ENCODE assay signal across 11 mouse cellular contexts in the genomic region with DNA sequence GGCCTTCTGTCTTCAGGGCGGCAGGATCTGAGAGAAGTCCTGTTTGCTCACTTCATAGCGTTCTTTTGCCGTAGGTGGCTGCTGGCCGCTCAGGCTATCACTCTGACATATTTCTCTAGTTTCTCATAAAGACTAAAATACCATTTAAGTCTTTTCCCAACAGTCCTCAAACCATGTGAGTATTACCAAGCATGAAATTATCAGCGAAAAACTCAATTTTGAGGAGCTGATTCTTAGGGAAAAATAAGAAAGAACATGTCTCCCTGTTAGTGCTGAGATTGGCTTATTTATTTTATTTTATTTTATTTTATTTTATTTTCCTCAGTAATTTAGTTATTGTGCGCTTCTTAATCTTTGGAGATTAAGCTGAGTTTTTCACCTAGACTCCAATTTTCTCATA. TPM values are rescaled to one million over a fixed set of nuclear protein-coding genes. Genes with fewer than 3 reads are reported as not detected.
A peak's percentile ranks its signal among the peaks of the same experiment; 100 is the strongest.
DNase-seq lines count a peak whose midpoint lies in the region; ATAC-seq and TF ChIP-seq lines count a peak whose summit lies in the region.
"Had no signal": no experiment of that assay in that cellular context is flagged by ENCODE, and none has a peak within 500 bp of the region (broad histone marks: within the 10 kb centered on the region; RNA-seq: fewer than 3 reads in every experiment).

A gene (minus strand): TSS at position 101 of the 400 bp plus-strand sequence.

- no peak within 1 kb of the TSS for H3K4me2 ChIP-seq in forebrain, embryonic 15.5 days (replicated peaks)
- H3K4me2 ChIP-seq: stomach, embryonic 15.5 days had no signal

- no peaks in the 10 kb centered on the region for H3K36me3 ChIP-seq in liver, adult 2 months (ENCODE audit: control insufficient read depth, insufficient read depth, low read length)
- no peaks in the 10 kb centered on the region for H3K36me3 ChIP-seq in forebrain, embryonic 15.5 days
- H3K36me3 ChIP-seq: stomach, embryonic 15.5 days had no signal

- TF ChIP-seq CTCF in liver, adult 2 months (IDR thresholded peaks at IDR 0.05; ENCODE audit: low read depth, low read length) = no peak
- no peak for TF ChIP-seq CTCF in bone marrow, adult 2 months (IDR thresholded peaks at IDR 0.05; ENCODE audit: control insufficient read depth, insufficient read depth, low read length)

- ATAC-seq in megakaryocyte, adult 5-6 weeks (ENCODE audit: poor library complexity, severe bottlenecking) = no peak
- ATAC-seq in forebrain, embryonic 15.5 days (replicated peaks) = no peak
- ATAC-seq: forebrain, embryonic 16.5 days had no signal

- H3K4me3 ChIP-seq in liver, adult 2 months (ENCODE audit: insufficient read depth, low read depth, low read length) = no peak within 1 kb of the TSS
- no peak within 1 kb of the TSS for H3K4me3 ChIP-seq in bone marrow, adult 2 months (replicated peaks; ENCODE audit: control insufficient read depth, low read depth, low read length)
- H3K4me3 ChIP-seq in forebrain, embryonic 15.5 days = no peak within 1 kb of the TSS
- H3K4me3 ChIP-seq: stomach, embryonic 15.5 days had no signal

- H3K27me3 ChIP-seq in liver, adult 2 months (ENCODE audit: control insufficient read depth, insufficient read depth, low read length) = no peaks in the 10 kb centered on the region
- no peaks in the 10 kb centered on the region for H3K27me3 ChIP-seq in forebrain, embryonic 15.5 days
- H3K27me3 ChIP-seq: stomach, embryonic 15.5 days had no signal

- WGBS in liver, adult 2 months = 46% methylated on average over 6 of the region's 6 CpGs
- 89% methylated on average over 6 of the region's 6 CpGs for WGBS in bone marrow, adult 2 months
- 91% methylated on average over 6 of the region's 6 CpGs for WGBS in forebrain, embryonic 15.5 days

- TF ChIP-seq POLR2A in liver, adult 2 months (IDR thresholded peaks at IDR 0.05; ENCODE audit: extremely low read depth, insufficient read depth, low read length) = no peak
- no peak for TF ChIP-seq POLR2A in bone marrow, adult 2 months (IDR thresholded peaks at IDR 0.05; ENCODE audit: borderline replicate concordance, control insufficient read depth, low read depth, low read length)

- no peak within 1 kb of the TSS for H3K9ac ChIP-seq in liver, adult 2 months (ENCODE audit: low read depth, low read length)
- H3K9ac ChIP-seq in forebrain, embryonic 15.5 days (replicated peaks) = no peak within 1 kb of the TSS
- H3K9ac ChIP-seq: stomach, embryonic 15.5 days had no signal

- peak within 1 kb of the TSS; percentile 78 for H3K27ac ChIP-seq in liver, adult 2 months (replicated peaks; ENCODE audit: insufficient read depth, low read depth, low read length)
- H3K27ac ChIP-seq in bone marrow, adult 2 months (ENCODE audit: control insufficient read depth, insufficient read depth, low read depth, low read length, poor library complexity) = no peak within 1 kb of the TSS
- no peak within 1 kb of the TSS for H3K27ac ChIP-seq in forebrain, embryonic 15.5 days (replicated peaks)
- H3K27ac ChIP-seq: stomach, embryonic 15.5 days had no signal

- DNase-seq in liver, adult 2 months (ENCODE audit: extremely low read depth, low read depth, low spot score) = peak; percentile 75
- no peak for DNase-seq in liver
- no peak for DNase-seq in gastrocnemius, postnatal 4 days (ENCODE audit: low spot score in 2 of 2)
- DNase-seq in cerebellum, adult 18-20 months = no peak
- DNase-seq: cerebellum, adult 9-10 months; kidney, adult 18-20 months had no signal

- peaks cover 35% of the 10 kb centered on the region for H3K4me1 ChIP-seq in liver, adult 2 months (ENCODE audit: control insufficient read depth, insufficient read depth, low read length)
- H3K4me1 ChIP-seq in bone marrow, adult 2 months (ENCODE audit: control insufficient read depth, insufficient read depth, low read length) = no peaks in the 10 kb centered on the region; the same call in 1 of the 2 replicates
- peaks cover 15% of the 10 kb centered on the region; the same call in 1 of the 2 replicates for H3K4me1 ChIP-seq in forebrain, embryonic 15.5 days
- H3K4me1 ChIP-seq: stomach, embryonic 15.5 days had no signal

- H3K79me2 ChIP-seq in liver, adult 2 months (ENCODE audit: control insufficient read depth, insufficient read depth, low read length) = no peaks in the 10 kb centered on the region

- no peaks in the 10 kb centered on the region for H3K9me3 ChIP-seq in forebrain, embryonic 15.5 days
- H3K9me3 ChIP-seq: stomach, embryonic 15.5 days had no signal

RNA-seq across cellular contexts. Expression of the gene that starts here (rescaled TPM):
- 28.6 and 34.3 TPM in 2 replicates for total RNA-seq in liver, adult 2 months (2014; rRNA removed)
- polyA plus RNA-seq in liver, adult 2 months (2012; rRNA removed) = 22.2 and 24.4 TPM in 2 replicates
- polyA plus RNA-seq in bone marrow, adult 2 months (2011; ENCODE audit: insufficient read depth, insufficient read length, low replicate concordance, missing spikeins) = 29.1 and 38.4 TPM in 2 replicates
- 10 to 100 TPM; 23.2 to 26.4 TPM for total RNA-seq in gastrocnemius, postnatal 4 days (2021)
- total RNA-seq in megakaryocyte, adult 5-6 weeks (2015) = 10.1 and 10.5 TPM in 2 replicates
- total RNA-seq in megakaryocyte, adult 5-6 weeks (2017) = 13.2 and 15.0 TPM in 2 replicates
- 5.3 and 5.4 TPM in 2 replicates for polyA plus RNA-seq in forebrain, embryonic 15.5 days (2015; fragmentation: Nextera tagmentation; extraction: Ambion mirVana)
